Mouse (Mus musculus): ENCODE measurements at regions not wholly inside any gene's neighbourhood (a gene's known extent, or its start where the extent isn't known, plus 50 kb on each side); places are given as distances from the start of the nearest gene placed in this dataset.

DNA sequence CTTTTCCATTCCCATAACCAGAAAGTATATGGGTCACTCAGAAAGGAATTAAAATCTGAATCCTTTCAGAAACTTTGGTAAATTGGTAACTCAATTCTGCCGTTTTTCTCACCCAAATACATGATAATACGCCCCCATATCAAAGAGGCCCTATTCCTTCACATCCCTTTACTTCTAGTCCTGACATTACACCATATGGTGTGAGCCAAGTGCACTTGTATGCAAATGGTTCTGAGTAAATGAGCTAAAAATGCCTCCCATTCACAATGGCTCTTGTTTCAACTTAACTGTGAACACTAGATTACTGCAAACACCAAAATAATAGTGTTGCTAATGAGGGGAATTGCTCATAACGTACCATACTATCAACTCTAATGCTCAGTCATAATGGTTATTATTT, 201.7 kb upstream of the Acvr2a start:
- no peak for ATAC-seq (ENCODE audit: insufficient read depth, low FRiP score, low read depth)
- 72% methylated on average over 3 of the region's 3 CpGs for WGBS
- H3K4me1 ChIP-seq, result no peaks in the 10 kb centered on the region

DNA sequence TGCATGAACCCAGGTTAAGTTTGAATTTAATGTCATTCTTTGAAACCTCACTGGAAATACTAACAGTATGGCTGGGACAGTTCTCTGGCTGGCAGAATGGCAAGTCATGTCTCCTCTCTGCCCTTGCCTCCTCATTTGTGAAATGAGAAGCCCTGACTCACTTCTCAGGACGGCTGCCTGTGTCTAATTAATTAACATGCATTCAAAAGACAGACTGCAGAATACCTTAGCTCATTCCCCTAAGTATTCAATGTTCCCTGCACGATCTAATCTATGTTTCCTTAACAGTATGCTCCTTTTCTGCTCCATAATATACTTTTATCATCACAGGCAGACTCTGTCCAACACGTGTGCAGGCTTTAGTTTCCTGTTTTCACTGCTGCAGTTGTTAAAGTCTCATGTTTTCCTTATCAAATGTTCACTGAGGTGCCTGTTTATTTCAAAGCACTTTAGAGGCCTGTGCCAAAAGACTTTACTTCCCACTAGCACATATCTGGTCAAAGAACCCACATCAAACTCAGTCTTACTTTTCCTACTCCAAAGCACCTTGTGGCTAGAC, 196.7 kb upstream of the Acvr2a start:
- no peak for ATAC-seq (ENCODE audit: insufficient read depth, low FRiP score, low read depth)
- H3K9ac ChIP-seq, result no peak overlapping the region
- H3K4me2 ChIP-seq, result no peak overlapping the region
- H3K4me3 ChIP-seq (replicated peaks), result no peak overlapping the region
- H3K27me3 ChIP-seq (replicated peaks), result no peaks in the 10 kb centered on the region
- no peaks in the 10 kb centered on the region for H3K9me3 ChIP-seq
- 36% methylated on average over 3 of the region's 3 CpGs for WGBS
- H3K27ac ChIP-seq, result no peak overlapping the region
- H3K4me1 ChIP-seq, result 0 out of 2 replicates have a peak, but pooled peaks cover 3% of the 10 kb centered on the region
- H3K36me3 ChIP-seq, result no peaks in the 10 kb centered on the region

More for the DNA sequence above, 201.7 kb upstream of the Acvr2a start:
- Histone ChIP-seq H3K4me2 (no peak overlapping the region), H3K27me3 (replicated peaks) (no peaks in the 10 kb centered on the region), H3K36me3 (no peaks in the 10 kb centered on the region), H3K9me3 (no peaks in the 10 kb centered on the region), H3K27ac (no peak overlapping the region), H3K4me3 (replicated peaks) (no peak overlapping the region), H3K9ac (no peak overlapping the region)

DNA sequence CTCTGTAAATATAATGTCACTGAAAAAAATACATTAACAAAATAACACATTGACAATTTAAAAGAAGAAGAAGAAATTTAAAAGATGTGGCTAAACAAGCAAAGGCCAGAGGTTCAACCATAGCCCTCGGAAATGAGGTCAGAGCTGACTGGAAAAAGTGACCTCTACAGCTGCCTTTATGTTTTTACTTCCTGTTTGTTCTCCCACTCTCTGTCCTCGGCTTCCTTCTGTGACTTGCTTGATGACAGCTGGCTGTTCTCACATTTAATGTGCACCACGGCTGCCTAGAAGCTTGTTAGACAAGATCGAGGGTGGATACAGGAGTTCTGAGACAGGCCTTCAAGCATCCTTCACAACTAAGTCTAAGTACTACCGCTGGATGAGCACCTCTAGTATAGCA, 194.9 kb upstream of the Acvr2a start:
- 0 out of 2 replicates have a peak, but pooled peaks have one; percentile 27 for ATAC-seq (ENCODE audit: insufficient read depth, low FRiP score, low read depth)
- no peaks in the 10 kb centered on the region for H3K36me3 ChIP-seq
- 35% methylated on average over 5 of the region's 5 CpGs for WGBS

DNA sequence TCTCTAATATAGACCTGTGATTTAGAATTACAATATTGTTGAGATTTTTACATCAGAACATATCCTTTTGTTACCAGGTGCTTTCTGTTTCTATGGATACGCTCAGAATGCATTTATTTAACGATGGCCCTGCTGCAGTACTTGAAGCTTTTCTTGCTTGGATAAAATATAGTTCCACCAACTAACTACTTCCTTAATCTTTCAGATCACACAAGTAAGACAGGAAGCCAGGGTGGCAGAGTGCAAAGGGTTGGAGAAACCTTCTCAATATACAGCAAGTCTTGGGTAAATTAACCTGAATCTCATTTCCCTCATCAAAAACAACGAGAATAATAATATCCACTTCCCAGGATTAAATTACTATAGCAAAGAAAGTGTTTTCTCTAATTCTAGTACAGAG, 193.1 kb upstream of the Acvr2a start:
- H3K9ac ChIP-seq, result no peak overlapping the region
- no peak for ATAC-seq (ENCODE audit: insufficient read depth, low FRiP score, low read depth)
- H3K27ac ChIP-seq, result no peak overlapping the region
- no peaks in the 10 kb centered on the region for H3K27me3 ChIP-seq (replicated peaks)
- H3K4me3 ChIP-seq (replicated peaks), result no peak overlapping the region
- WGBS, result 67% methylated on average over 3 of the region's 3 CpGs
- H3K9me3 ChIP-seq, result no peaks in the 10 kb centered on the region
- H3K4me1 ChIP-seq, result 0 out of 2 replicates have a peak, but pooled peaks cover 8% of the 10 kb centered on the region
- no peak overlapping the region for H3K4me2 ChIP-seq
- H3K36me3 ChIP-seq, result no peaks in the 10 kb centered on the region

More for the DNA sequence above, 194.9 kb upstream of the Acvr2a start:
- no peaks in the 10 kb centered on the region for H3K27me3 ChIP-seq (replicated peaks)
- no peak overlapping the region for H3K9ac ChIP-seq
- 0 out of 2 replicates have a peak, but pooled peaks cover 5% of the 10 kb centered on the region for H3K4me1 ChIP-seq
- no peaks in the 10 kb centered on the region for H3K9me3 ChIP-seq
- H3K27ac ChIP-seq, result no peak overlapping the region
- H3K4me2 ChIP-seq, result no peak overlapping the region
- H3K4me3 ChIP-seq (replicated peaks), result no peak overlapping the region

DNA sequence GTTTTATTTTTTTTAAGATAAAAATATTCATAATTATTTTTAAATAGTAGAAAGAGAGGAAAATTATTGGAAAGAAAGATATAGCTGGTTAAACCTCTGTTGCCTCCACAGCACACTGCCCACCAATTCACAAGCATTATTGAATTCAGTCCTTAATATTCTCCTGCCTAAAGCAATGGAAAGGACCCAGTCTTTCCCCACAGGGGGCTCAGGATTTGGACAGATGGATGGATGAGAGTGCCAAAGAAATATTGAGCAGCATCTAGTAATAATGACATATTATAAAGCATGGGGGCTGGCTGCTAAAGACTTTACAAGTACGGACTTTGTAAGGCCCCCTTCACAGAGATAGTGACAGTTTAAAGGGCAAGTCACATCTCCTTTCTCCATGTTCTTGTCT, 191.6 kb upstream of the Acvr2a start:
- H3K9me3 ChIP-seq, result no peaks in the 10 kb centered on the region
- WGBS, result 74% methylated on average over 1 of the region's 1 CpGs
- H3K27ac ChIP-seq, result no peak overlapping the region
- no peak overlapping the region for H3K4me3 ChIP-seq (replicated peaks)
- H3K36me3 ChIP-seq, result no peaks in the 10 kb centered on the region
- H3K4me1 ChIP-seq, result 0 out of 2 replicates have a peak, but pooled peaks cover 8% of the 10 kb centered on the region
- H3K9ac ChIP-seq, result no peak overlapping the region
- no peak overlapping the region for H3K4me2 ChIP-seq
- no peaks in the 10 kb centered on the region for H3K27me3 ChIP-seq (replicated peaks)
- ATAC-seq (ENCODE audit: insufficient read depth, low FRiP score, low read depth), result no peak

DNA sequence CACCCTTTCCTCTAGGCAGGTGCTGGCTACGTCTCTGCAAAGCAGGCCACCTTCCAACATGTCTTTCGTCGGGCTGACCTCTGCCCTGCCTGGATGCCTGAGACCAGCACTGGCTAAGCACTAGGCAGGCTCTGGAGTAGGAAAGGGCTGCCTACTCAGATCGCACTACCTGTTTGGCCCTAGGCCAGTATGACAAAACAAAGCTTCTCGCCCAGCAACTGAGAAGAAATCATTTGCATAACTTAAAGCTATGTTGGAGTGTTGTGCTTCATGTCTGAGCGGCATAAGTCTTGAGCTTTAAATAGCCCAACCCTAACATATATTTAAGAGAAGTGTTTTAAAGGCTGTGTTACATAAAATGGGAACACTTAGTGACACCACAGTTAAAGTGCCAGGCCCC, 189.9 kb upstream of the Acvr2a start:
- Histone ChIP-seq H3K9ac (no peak overlapping the region), H3K27me3 (replicated peaks) (no peaks in the 10 kb centered on the region), H3K36me3 (no peaks in the 10 kb centered on the region), H3K27ac (no peak overlapping the region; the same call in 1 of the 2 replicates), H3K4me1 (0 out of 2 replicates have a peak, but pooled peaks cover 7% of the 10 kb centered on the region), H3K9me3 (no peaks in the 10 kb centered on the region), H3K4me3 (replicated peaks) (no peak overlapping the region), H3K4me2 (no peak overlapping the region)
- 48% methylated on average over 6 of the region's 6 CpGs for WGBS
- ATAC-seq (ENCODE audit: insufficient read depth, low FRiP score, low read depth), result 0 out of 2 replicates have a peak, but pooled peaks have one; percentile 14

DNA sequence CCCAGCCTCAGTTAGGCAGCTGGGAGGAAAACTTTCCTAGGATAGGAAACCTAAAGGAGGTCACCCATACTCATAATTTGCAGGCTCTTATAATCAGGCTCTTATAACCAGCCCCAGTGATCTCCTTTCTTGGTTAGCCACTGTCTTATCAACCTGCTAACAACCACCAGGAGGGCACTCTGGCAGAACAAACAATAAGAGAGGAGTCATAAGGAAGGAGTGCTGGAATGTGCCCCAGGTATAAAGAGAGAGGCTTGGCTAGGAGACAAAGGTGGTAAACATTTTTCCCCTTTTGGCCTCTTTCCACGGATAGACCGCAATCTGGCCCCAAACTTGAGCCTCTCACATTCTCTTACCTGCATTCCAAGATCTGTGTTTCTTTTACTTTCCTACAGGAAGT, 189.4 kb upstream of the Acvr2a start:
- Histone ChIP-seq H3K4me1 (0 out of 2 replicates have a peak, but pooled peaks cover 5% of the 10 kb centered on the region), H3K9ac (no peak overlapping the region), H3K27me3 (replicated peaks) (no peaks in the 10 kb centered on the region), H3K4me3 (replicated peaks) (no peak overlapping the region), H3K27ac (no peak overlapping the region), H3K36me3 (no peaks in the 10 kb centered on the region), H3K9me3 (no peaks in the 10 kb centered on the region), H3K4me2 (no peak overlapping the region)
- ATAC-seq (ENCODE audit: insufficient read depth, low FRiP score, low read depth), result peak; percentile 53; the same call in 1 of the 2 replicates
- WGBS, result 22% methylated on average over 2 of the region's 2 CpGs

DNA sequence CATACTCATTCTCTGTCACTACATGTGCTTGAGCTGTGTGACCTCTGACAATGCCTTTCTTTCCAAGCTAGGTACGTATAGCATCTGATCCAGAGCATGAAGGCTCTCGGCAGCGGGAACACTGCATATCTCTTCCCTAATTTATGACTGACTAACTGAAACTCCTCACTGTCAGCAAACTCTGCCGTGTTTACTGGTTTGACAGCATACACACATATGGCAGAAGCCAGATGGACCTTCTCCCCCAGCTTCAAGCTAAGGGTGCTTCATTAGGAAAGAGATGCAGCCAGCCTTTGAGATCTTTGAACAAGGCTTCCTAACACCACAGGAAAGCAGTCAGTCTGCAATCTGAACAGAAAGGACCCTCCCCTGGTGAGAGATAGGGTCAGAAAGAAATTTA, 186.9 kb upstream of the Acvr2a start:
- Histone ChIP-seq H3K36me3 (no peaks in the 10 kb centered on the region), H3K4me2 (no peak overlapping the region), H3K9me3 (no peaks in the 10 kb centered on the region), H3K9ac (no peak overlapping the region), H3K27ac (no peak overlapping the region), H3K27me3 (replicated peaks) (no peaks in the 10 kb centered on the region), H3K4me1 (0 out of 2 replicates have a peak, but pooled peaks cover 5% of the 10 kb centered on the region), H3K4me3 (replicated peaks) (no peak overlapping the region)
- ATAC-seq (ENCODE audit: insufficient read depth, low FRiP score, low read depth), result no peak
- 58% methylated on average over 4 of the region's 4 CpGs for WGBS

DNA sequence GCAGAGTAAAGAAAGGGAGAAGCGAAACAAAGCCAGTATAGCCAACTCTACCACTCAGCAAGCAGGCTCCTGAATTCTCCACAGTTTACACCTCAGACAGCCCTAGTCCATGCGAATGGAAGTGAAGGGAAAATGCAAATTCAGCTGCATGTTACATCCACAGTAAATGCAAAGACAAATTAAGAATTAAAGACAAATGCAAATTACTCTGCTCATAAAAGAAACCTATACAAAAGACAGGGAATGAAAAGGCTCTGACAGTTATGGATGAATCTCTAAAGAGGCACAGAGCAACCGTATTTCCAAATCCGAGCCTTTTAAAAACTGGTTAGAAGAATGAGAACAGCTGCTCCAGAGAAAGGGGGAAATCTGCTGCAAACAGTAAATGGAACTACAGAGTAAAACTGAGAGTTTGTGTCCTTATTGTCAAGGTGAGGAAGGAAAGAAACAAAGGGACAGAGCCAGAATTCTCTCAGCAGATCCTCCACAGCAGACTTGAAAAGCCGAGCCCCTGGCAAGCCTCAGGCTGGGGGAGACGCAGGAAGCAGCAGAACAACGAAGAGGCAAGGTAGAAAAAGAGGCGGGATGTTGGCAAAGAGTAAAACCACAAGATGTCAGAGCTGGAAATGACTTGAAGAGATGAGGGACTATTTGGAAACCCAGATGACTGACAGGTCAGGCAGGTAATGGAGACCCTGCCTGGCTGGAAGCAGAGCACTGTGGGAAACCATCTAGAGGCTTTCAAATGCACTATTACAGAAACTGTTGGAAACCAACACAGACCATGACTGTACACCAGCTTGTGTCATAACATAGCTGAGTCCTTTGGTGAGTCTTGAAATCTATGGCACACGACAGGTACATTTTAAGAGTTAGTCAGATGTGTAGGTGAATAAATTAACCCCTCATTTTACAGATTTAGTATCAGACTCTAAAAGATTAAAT, 184.5 kb upstream of the Acvr2a start:
- no peaks in the 10 kb centered on the region for H3K4me1 ChIP-seq
- H3K9me3 ChIP-seq, result no peaks in the 10 kb centered on the region
- no peak overlapping the region for H3K4me2 ChIP-seq
- no peak overlapping the region for H3K9ac ChIP-seq
- H3K4me3 ChIP-seq (replicated peaks), result no peak overlapping the region
- no peak overlapping the region for H3K27ac ChIP-seq
- 55% methylated on average over 9 of the region's 9 CpGs for WGBS
- H3K36me3 ChIP-seq, result no peaks in the 10 kb centered on the region
- no peaks in the 10 kb centered on the region for H3K27me3 ChIP-seq (replicated peaks)
- ATAC-seq (ENCODE audit: insufficient read depth, low FRiP score, low read depth), result no peak

DNA sequence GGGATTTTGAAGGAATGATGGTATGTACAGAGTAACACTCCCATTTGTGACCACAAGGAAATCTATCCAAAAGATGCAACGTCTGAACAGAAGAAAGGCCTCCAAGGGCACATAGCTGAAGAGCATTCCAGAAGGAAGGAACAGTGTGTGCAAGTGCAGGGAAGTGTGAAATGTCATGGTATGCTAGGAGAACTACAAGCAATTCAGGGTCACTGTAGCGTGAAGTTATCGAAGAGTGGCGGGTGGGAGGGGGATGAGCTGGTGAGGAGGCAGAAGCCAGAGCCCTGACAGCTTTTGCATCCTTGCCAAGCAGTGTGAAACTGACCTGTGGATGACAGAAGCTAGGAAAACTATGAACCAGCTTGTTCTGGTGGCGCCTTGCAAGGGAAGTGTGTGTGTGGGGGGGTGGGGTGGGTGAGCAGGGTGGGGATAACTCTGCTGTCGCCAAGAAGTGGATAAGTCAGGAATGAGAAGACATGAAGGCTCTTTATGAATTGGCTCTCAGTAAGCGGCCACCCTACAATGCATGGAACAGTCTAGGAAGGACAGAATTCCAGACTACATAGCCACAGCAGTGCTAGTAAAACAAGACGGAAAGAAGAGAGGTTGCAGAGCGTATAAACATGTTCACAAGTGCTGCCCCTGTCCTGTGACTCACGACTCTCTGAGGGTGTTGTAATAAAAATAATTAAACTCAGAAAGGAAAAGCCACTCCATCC, 179.3 kb upstream of the Acvr2a start:
- Histone ChIP-seq H3K9ac (no peak overlapping the region), H3K36me3 (no peaks in the 10 kb centered on the region), H3K4me3 (replicated peaks) (no peak overlapping the region), H3K4me1 (no peaks in the 10 kb centered on the region), H3K9me3 (no peaks in the 10 kb centered on the region), H3K4me2 (no peak overlapping the region), H3K27ac (no peak overlapping the region), H3K27me3 (replicated peaks) (no peaks in the 10 kb centered on the region)
- 73% methylated on average over 10 of the region's 10 CpGs for WGBS
- no peak for ATAC-seq (ENCODE audit: insufficient read depth, low FRiP score, low read depth)

DNA sequence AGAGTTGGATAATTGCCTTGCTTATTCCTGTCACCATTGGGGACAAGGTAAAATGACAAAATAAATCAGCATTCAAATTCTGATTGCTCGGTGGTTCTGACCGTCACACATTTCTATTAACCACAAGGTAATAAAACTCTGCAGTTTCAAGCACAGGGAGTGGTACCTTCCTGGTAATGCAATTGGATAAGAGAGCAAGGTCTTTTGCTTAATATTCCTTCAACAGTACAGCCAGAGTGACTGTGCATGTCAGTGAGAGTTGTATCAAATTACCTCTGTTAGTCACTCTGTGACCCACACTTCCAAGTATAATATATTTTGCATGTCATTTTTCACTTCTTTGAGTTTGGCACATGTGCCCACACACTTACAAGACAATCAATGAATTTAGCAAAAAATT, 177.8 kb upstream of the Acvr2a start:
- 54% methylated on average over 2 of the region's 2 CpGs for WGBS
- Histone ChIP-seq H3K9me3 (no peaks in the 10 kb centered on the region), H3K36me3 (no peaks in the 10 kb centered on the region), H3K4me3 (replicated peaks) (no peak overlapping the region), H3K27me3 (replicated peaks) (no peaks in the 10 kb centered on the region), H3K9ac (no peak overlapping the region), H3K4me1 (no peaks in the 10 kb centered on the region), H3K27ac (no peak overlapping the region), H3K4me2 (no peak overlapping the region)
- ATAC-seq (ENCODE audit: insufficient read depth, low FRiP score, low read depth), result no peak

DNA sequence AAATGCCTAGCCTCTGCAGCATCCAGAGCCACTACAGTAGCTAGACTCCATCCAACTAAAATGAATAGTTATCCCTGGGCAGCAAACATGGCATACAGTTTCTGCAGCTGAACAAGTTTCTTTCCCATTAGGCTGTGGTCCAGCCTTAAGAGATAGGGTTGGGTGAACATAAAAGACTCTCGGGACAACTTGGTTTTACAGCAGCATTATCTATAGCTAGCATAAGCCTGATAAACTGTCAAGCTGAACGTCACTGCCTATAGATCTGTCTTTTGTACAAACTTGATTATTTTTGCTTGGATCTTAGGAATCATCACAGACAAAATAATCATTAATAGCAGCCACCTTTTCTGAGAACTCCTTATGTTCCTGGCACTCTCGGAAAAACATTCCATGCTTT, 169.8 kb upstream of the Acvr2a start:
- WGBS, result 72% methylated on average over 3 of the region's 3 CpGs
- no peak overlapping the region for H3K4me2 ChIP-seq
- no peak for ATAC-seq (ENCODE audit: insufficient read depth, low FRiP score, low read depth)

More for the DNA sequence above, 169.8 kb upstream of the Acvr2a start:
- Histone ChIP-seq H3K9ac (no peak overlapping the region), H3K4me1 (no peaks in the 10 kb centered on the region), H3K36me3 (no peaks in the 10 kb centered on the region), H3K27ac (no peak overlapping the region), H3K9me3 (no peaks in the 10 kb centered on the region), H3K4me3 (replicated peaks) (no peak overlapping the region), H3K27me3 (replicated peaks) (no peaks in the 10 kb centered on the region)

Measured in stomach, embryonic 15.5 days (tissue).